Mouse (Mus musculus) bone marrow macrophage, adult 2 months (primary cell): ENCODE data around the gene Cfap52. TPM values are rescaled to one million over a fixed set of nuclear protein-coding genes. Genes with fewer than 3 reads are reported as not detected.
A peak's percentile ranks its signal among the peaks of the same experiment; 100 is the strongest.

ENCODE experiments used
- H3K27ac ChIP-seq: 2 replicates; pipeline ENCODE4 v1.5.1; 2012; ENCODE audit warnings: low read depth, low read length; ENCODE audit not compliant: insufficient read depth
- H3K4me1 ChIP-seq: 2 replicates; pipeline ENCODE4 v1.6.1; 2012; ENCODE audit warnings: low read length; ENCODE audit not compliant: control insufficient read depth, insufficient read depth
- H3K4me3 ChIP-seq: 2 replicates; pipeline ENCODE4 v1.5.1; 2012; ENCODE audit warnings: mild to moderate bottlenecking, low read length, moderate library complexity; ENCODE audit not compliant: insufficient read depth
- CTCF ChIP-seq: IDR thresholded peaks from 2 replicates; pipeline ENCODE4 v1.5.1; 2012; ENCODE audit warnings: low read depth, mild to moderate bottlenecking, low read length, moderate library complexity
- POLR2A ChIP-seq: IDR thresholded peaks from 2 replicates; pipeline ENCODE4 v1.6.1; 2012; ENCODE audit warnings: mild to moderate bottlenecking, low read depth, low read length, borderline replicate concordance
- polyA plus RNA-seq: library from polyadenylated mRNA; stranded (reverse); fragments of >200 nt; gene quantifications from 2 replicates; pipeline ENCODE4 v1.2.4, GENCODE M21; 2012; ENCODE audit not compliant: missing spikeins, insufficient read depth, insufficient read length

Gene Cfap52
- polyA plus RNA-seq, 1 experiment, result not detected

- no peak for TF ChIP-seq CTCF
- TF ChIP-seq POLR2A, result no peak
- no peak overlapping the region for H3K4me3 ChIP-seq
- H3K27ac ChIP-seq, result no peak overlapping the region
- H3K4me1 ChIP-seq, result no peaks in the 10 kb centered on the region
Measured at GRCm38 (mm10) chr11:67911074-67911473, 54.4 kb downstream of the Cfap52 start.

- Histone ChIP-seq H3K4me3 (no peak overlapping the region), H3K27ac (no peak overlapping the region), H3K4me1 (no peaks in the 10 kb centered on the region)
- TF ChIP-seq POLR2A (no peak), CTCF (no peak)
Measured at GRCm38 (mm10) chr11:67903756-67904155, 61.7 kb downstream of the Cfap52 start.

- Histone ChIP-seq H3K27ac (no peak overlapping the region), H3K4me3 (no peak overlapping the region), H3K4me1 (peaks cover 8% of the 10 kb centered on the region)
- TF ChIP-seq POLR2A (no peak), CTCF (peak; percentile 57)
Measured at GRCm38 (mm10) chr11:67897064-67897560, 68.3 kb downstream of the Cfap52 start.

- H3K4me1 ChIP-seq, result peaks cover 8% of the 10 kb centered on the region
- TF ChIP-seq CTCF (no peak), POLR2A (no peak)
Measured at GRCm38 (mm10) chr11:67895641-67896040, 69.8 kb downstream of the Cfap52 start.

DNA sequence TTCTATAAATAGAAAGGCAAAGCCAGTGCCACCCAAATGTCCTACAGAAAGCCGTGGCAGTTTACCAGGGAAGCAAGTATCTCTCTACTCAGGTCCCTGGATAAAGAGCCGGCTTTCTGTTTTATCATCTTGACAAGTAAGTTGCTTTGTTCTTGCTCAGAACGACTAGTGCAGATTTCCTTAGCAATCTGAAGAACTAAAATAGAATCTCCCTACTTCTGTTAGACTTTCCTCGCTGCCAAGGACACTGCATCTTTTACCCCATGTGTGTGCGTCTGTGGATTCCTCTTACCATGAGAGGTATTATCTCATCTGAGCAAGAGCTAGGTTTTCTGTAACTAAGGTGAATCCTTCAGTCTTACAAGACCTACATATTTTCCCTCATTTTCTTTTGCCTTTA, 76.9 kb downstream of the Cfap52 start:
- no peak overlapping the region for H3K4me3 ChIP-seq
- H3K27ac ChIP-seq, result no peak overlapping the region
- no peak for TF ChIP-seq POLR2A
- TF ChIP-seq CTCF, result no peak
- no peaks in the 10 kb centered on the region for H3K4me1 ChIP-seq

More at GRCm38 (mm10) chr11:67895641-67896040, 69.8 kb downstream of the Cfap52 start:
- no peak overlapping the region for H3K27ac ChIP-seq
- no peak overlapping the region for H3K4me3 ChIP-seq

GRCm38 (mm10) chr11:67885921-67886320, 79.5 kb downstream of the Cfap52 start:
- Histone ChIP-seq H3K4me3 (no peak overlapping the region), H3K4me1 (no peaks in the 10 kb centered on the region), H3K27ac (no peak overlapping the region)
- TF ChIP-seq CTCF (no peak), POLR2A (no peak)

Other genes with a start within 250 kb of the Cfap52 start
- gene Glp2r, start 194.5 kb downstream of the Cfap52 start, polyA plus RNA-seq, result not detected in 2 replicates
- not detected in 2 replicates for gene Gsg1l2, start 191.0 kb downstream of the Cfap52 start, polyA plus RNA-seq
- gene Dhrs7c, start 167.5 kb downstream of the Cfap52 start, polyA plus RNA-seq, result not detected in 2 replicates
- gene Usp43, start 43.5 kb downstream of the Cfap52 start, polyA plus RNA-seq, result not detected in 2 replicates
- gene Stx8, start 542 bp upstream of the Cfap52 start, polyA plus RNA-seq, result 74.1 and 78.2 TPM in 2 replicates